Mouse (Mus musculus) bone marrow macrophage, adult 2 months (primary cell): ENCODE results near the gene Pdzrn3.

Experiments used
- CTCF ChIP-seq: IDR thresholded peaks from 2 replicates; pipeline ENCODE4 v1.5.1; 2012; ENCODE audit warnings: low read depth, mild to moderate bottlenecking, low read length, moderate library complexity
- POLR2A ChIP-seq: IDR thresholded peaks from 2 replicates; pipeline ENCODE4 v1.6.1; 2012; ENCODE audit warnings: mild to moderate bottlenecking, low read depth, low read length, borderline replicate concordance

- TF ChIP-seq POLR2A (no peak), CTCF (no peak)
Measured at GRCm38 (mm10) chr6:101303501-101303900, 74.2 kb downstream of the Pdzrn3 start.
